Mouse (Mus musculus) CH12.LX (cell line): ENCODE results near the gene Fyb. TPM values are rescaled to one million over a fixed set of nuclear protein-coding genes. Genes with fewer than 3 reads are reported as not detected.

Source experiments
- DNase-seq: peaks from one replicate; pipeline ENCODE4 v3.0.0-alpha.2; 2013; ENCODE audit errors: extremely low read depth
- H3K27ac ChIP-seq: 2 replicates; pipeline ENCODE4 v1.5.1; 2012; ENCODE audit warnings: low read depth, mild to moderate bottlenecking, control low read depth, moderate library complexity; ENCODE audit not compliant: insufficient read depth
- H3K27me3 ChIP-seq: replicated peaks from 2 replicates; pipeline ENCODE3; 2012; ENCODE audit warnings: inconsistent platforms
- H3K36me3 ChIP-seq, 2 experiments: replicated peaks in 1 of 2; 2 replicates each; pipeline versions ENCODE3 to v1.6.1; 2012; ENCODE audit warnings: inconsistent platforms in 1 of 2, low read length in 1 of 2, mild to moderate bottlenecking in 1 of 2, mixed read lengths in 1 of 2, moderate library complexity in 1 of 2; ENCODE audit not compliant: control insufficient read depth in 1 of 2, insufficient read depth in 1 of 2
- H3K4me1 ChIP-seq, 2 experiments: 2 replicates each; pipeline ENCODE4 v1.6.1; 2012; ENCODE audit warnings: inconsistent platforms in 1 of 2, moderate library complexity in 1 of 2; ENCODE audit not compliant: insufficient read depth in 2 of 2, control insufficient read depth in 1 of 2
- H3K4me2 ChIP-seq: 2 replicates; pipeline ENCODE4 v1.6.1; 2012; ENCODE audit warnings: low read depth, mild to moderate bottlenecking, control low read depth; ENCODE audit not compliant: poor library complexity, insufficient read depth, severe bottlenecking
- H3K4me3 ChIP-seq, 3 experiments: fragments of 150-350 bp in 1 of 3; sonication (generic) in 1 of 3; replicated peaks in 1 of 3; 2 replicates each; pipeline versions ENCODE3 to v1.5.1; 2011 to 2012; ENCODE audit warnings: low read depth in 2 of 3, low read length in 2 of 3, mild to moderate bottlenecking in 2 of 3, moderate library complexity in 2 of 3, control low read depth in 1 of 3, improper control_type of control experiment in 1 of 3, inconsistent platforms in 1 of 3, mixed read lengths in 1 of 3; ENCODE audit not compliant: poor library complexity in 1 of 3
- H3K79me2 ChIP-seq: replicated peaks from 2 replicates; pipeline ENCODE4 v1.6.1; 2012; ENCODE audit warnings: mild to moderate bottlenecking, moderate library complexity; ENCODE audit not compliant: control insufficient read depth, poor library complexity, insufficient read depth, severe bottlenecking; ENCODE audit errors: extremely low read depth
- H3K9ac ChIP-seq: 2 replicates; pipeline ENCODE4 v1.6.1; 2012; ENCODE audit warnings: low read depth, mild to moderate bottlenecking, control low read depth, moderate library complexity; ENCODE audit not compliant: insufficient read depth
- H3K9me3 ChIP-seq: replicated peaks from 2 replicates; pipeline ENCODE3; 2012; ENCODE audit warnings: low read length, inconsistent platforms, mixed read lengths
- CHD1 ChIP-seq: IDR thresholded peaks from 2 replicates; pipeline ENCODE4 v1.6.1; 2012; ENCODE audit warnings: low read depth, low read length, improper control_type of control experiment, inconsistent platforms
- CHD2 ChIP-seq: IDR thresholded peaks from 2 replicates; pipeline ENCODE4 v1.6.1; 2011; ENCODE audit warnings: low read length, improper control_type of control experiment
- CTCF ChIP-seq, 2 experiments: IDR thresholded peaks in 1 of 2; conservative IDR thresholded peaks in 1 of 2; 2 replicates each; pipeline ENCODE4 v1.5.1; 2011 to 2012; ENCODE audit warnings: low read depth in 2 of 2, low read length in 2 of 2, improper control_type of control experiment in 1 of 2, inconsistent platforms in 1 of 2, mild to moderate bottlenecking in 1 of 2, moderate library complexity in 1 of 2
- E2F4 ChIP-seq: IDR thresholded peaks from 2 replicates; pipeline ENCODE4 v1.6.1; 2011; ENCODE audit warnings: low read depth, low read length, improper control_type of control experiment; ENCODE audit not compliant: insufficient replicate concordance
- ELF1 ChIP-seq: IDR thresholded peaks from 2 replicates; pipeline ENCODE4 v1.6.1; 2014; ENCODE audit warnings: low read depth, mild to moderate bottlenecking, inconsistent platforms, low read length, improper control_type of control experiment
- EP300 ChIP-seq: IDR thresholded peaks from 2 replicates; pipeline ENCODE4 v1.6.1; 2011; ENCODE audit warnings: low read length, improper control_type of control experiment
- GABPA ChIP-seq: IDR thresholded peaks from 2 replicates; pipeline ENCODE4 v1.6.1; 2012; ENCODE audit warnings: low read depth, low read length, improper control_type of control experiment, inconsistent platforms; ENCODE audit not compliant: insufficient replicate concordance
- HCFC1 ChIP-seq: IDR thresholded peaks from 2 replicates; pipeline ENCODE4 v1.6.1; 2012; ENCODE audit warnings: low read depth, mild to moderate bottlenecking, inconsistent platforms, low read length, improper control_type of control experiment
- IRF4 ChIP-seq: IDR thresholded peaks from 2 replicates; pipeline ENCODE4 v1.6.1; 2014; ENCODE audit warnings: low read depth, mild to moderate bottlenecking, inconsistent platforms, low read length, improper control_type of control experiment
- JUN ChIP-seq: IDR thresholded peaks from 2 replicates; pipeline ENCODE4 v1.6.1; 2011; ENCODE audit warnings: low read depth, mild to moderate bottlenecking, low read length, improper control_type of control experiment, moderate library complexity; ENCODE audit not compliant: insufficient read depth
- JUND ChIP-seq: conservative IDR thresholded peaks from 2 replicates; pipeline ENCODE4 v1.6.1; 2011; ENCODE audit warnings: low read depth, low read length, improper control_type of control experiment
- KAT2A ChIP-seq: IDR thresholded peaks from 2 replicates; pipeline ENCODE4 v1.6.1; 2012; ENCODE audit warnings: low read length, improper control_type of control experiment, inconsistent platforms; ENCODE audit not compliant: insufficient replicate concordance
- MAZ ChIP-seq: IDR thresholded peaks from 2 replicates; pipeline ENCODE4 v1.6.1; 2012; ENCODE audit warnings: low read depth, mild to moderate bottlenecking, inconsistent platforms, low read length, improper control_type of control experiment, moderate library complexity
- MEF2A ChIP-seq: IDR thresholded peaks from 2 replicates; pipeline ENCODE4 v1.6.1; 2014; ENCODE audit warnings: low read depth, mild to moderate bottlenecking, inconsistent platforms, low read length, improper control_type of control experiment, borderline replicate concordance
- MXI1 ChIP-seq: IDR thresholded peaks from 2 replicates; pipeline ENCODE4 v1.6.1; 2011; ENCODE audit warnings: mild to moderate bottlenecking, low read depth, low read length, improper control_type of control experiment
- MYC ChIP-seq: IDR thresholded peaks from 2 replicates; pipeline ENCODE4 v1.6.1; 2011; ENCODE audit warnings: low read depth, mild to moderate bottlenecking, improper control_type of control experiment, low read length
- PAX5 ChIP-seq: IDR thresholded peaks from 2 replicates; pipeline ENCODE4 v1.6.1; 2012; ENCODE audit warnings: low read length, inconsistent platforms, mixed read lengths
- RCOR1 ChIP-seq: conservative IDR thresholded peaks from 2 replicates; pipeline ENCODE4 v1.6.1; 2012; ENCODE audit warnings: low read depth, mild to moderate bottlenecking, inconsistent platforms, low read length, improper control_type of control experiment
- SIN3A ChIP-seq: IDR thresholded peaks from 2 replicates; pipeline ENCODE4 v1.6.1; 2012; ENCODE audit warnings: low read length, improper control_type of control experiment, inconsistent platforms
- TCF12 ChIP-seq: IDR thresholded peaks from 2 replicates; pipeline ENCODE4 v1.6.1; 2014; ENCODE audit warnings: low read depth, mild to moderate bottlenecking, inconsistent platforms, low read length, improper control_type of control experiment
- USF1 ChIP-seq: IDR thresholded peaks from 2 replicates; pipeline ENCODE4 v1.6.1; 2014; ENCODE audit warnings: low read depth, mild to moderate bottlenecking, inconsistent platforms, low read length, improper control_type of control experiment
- ZC3H11A ChIP-seq: IDR thresholded peaks from 2 replicates; pipeline ENCODE4 v1.6.1; 2012; ENCODE audit warnings: low read depth, mild to moderate bottlenecking, inconsistent platforms, low read length, improper control_type of control experiment
- ZNF384 ChIP-seq: IDR thresholded peaks from 2 replicates; pipeline ENCODE4 v1.6.1; 2012; ENCODE audit warnings: low read depth, low read length, improper control_type of control experiment, inconsistent platforms
- dilution Hi-C: fragments of 300-500 bp; cut with MboI; formaldehyde crosslinking; loops from 2 replicates; pipeline ENCODE4 v1.14.3; 2020; ENCODE audit warnings: low sequenced_read_pairs; ENCODE audit not compliant: extremely low pct_unique_long_range_greater_than_20kb, extremely low pct_ligation_motif_present
- in situ Hi-C: fragments of 300-500 bp; cut with MboI; formaldehyde crosslinking; loops from 3 replicates; pipeline ENCODE4 v1.14.3; 2019; ENCODE audit warnings: low sequenced_read_pairs, low pct_ligation_motif_present, low pct_unique_long_range_greater_than_20kb, mixed read lengths
- polyA plus RNA-seq: library from polyadenylated mRNA; unstranded; fragments of >175 nt; gene quantifications from 2 replicates; pipeline ENCODE4 v1.2.1, GENCODE M21; 2012; ENCODE audit warnings: low read depth; ENCODE audit not compliant: insufficient read length
- total RNA-seq, 2 experiments: library from RNA; depleted of rRNA; stranded (reverse); fragments of 300-350 nt in 1 of 2; fragments of >200 nt in 1 of 2; gene quantifications; 2 replicates each; pipeline ENCODE4 v1.2.3; 2012 to 2014

Gene Fyb
- total and polyA plus RNA-seq, 3 experiments, result 17.6 to 60.1 (median 32.2) TPM

- H3K9ac ChIP-seq, result no peak overlapping the region
- peaks cover 5 to 14% of the 10 kb centered on the region in 2 experiments; a peak in 3 of 4 replicates for H3K4me1 ChIP-seq
- H3K4me2 ChIP-seq, result no peak overlapping the region
- no peaks in the 10 kb centered on the region for H3K9me3 ChIP-seq
- in situ Hi-C loops, result no loop called here
- no peak for DNase-seq
- no peaks in the 10 kb centered on the region for H3K27me3 ChIP-seq
- H3K4me3 ChIP-seq, result no peak overlapping the region
- TF ChIP-seq EP300, result no peak
- no peak for TF ChIP-seq MYC
- TF ChIP-seq KAT2A, result no peak
- no peak for TF ChIP-seq ZNF384
- TF ChIP-seq MXI1, result no peak
- TF ChIP-seq GABPA, result no peak
- TF ChIP-seq TCF12, result no peak
- no peak for TF ChIP-seq SIN3A
- no peak for TF ChIP-seq JUND
- dilution Hi-C loops, result no loop called here
- H3K79me2 ChIP-seq, result no peaks in the 10 kb centered on the region
- H3K36me3 ChIP-seq, result no peaks in the 10 kb centered on the region
- H3K27ac ChIP-seq, result no peak overlapping the region
These were observed 106.5 kb downstream of the Fyb start for GRCm38 (mm10) chr15:6629174-6629573.

- Histone ChIP-seq H3K36me3 (no peaks in the 10 kb centered on the region), H3K4me2 (no peak overlapping the region), H3K9me3 (no peaks in the 10 kb centered on the region), H3K27me3 (no peaks in the 10 kb centered on the region), H3K4me3 (no peak overlapping the region), H3K4me1 (peaks cover 0 to 2% of the 10 kb centered on the region in 2 experiments; a peak in 1 of 4 replicates), H3K27ac (no peak overlapping the region), H3K9ac (no peak overlapping the region), H3K79me2 (no peaks in the 10 kb centered on the region)
- no peak for DNase-seq
- in situ Hi-C loops, result no loop called here
- no peak for TF ChIP-seq KAT2A
- TF ChIP-seq E2F4, result no peak
- TF ChIP-seq SIN3A, result no peak
- TF ChIP-seq MXI1, result no peak
- no peak for TF ChIP-seq CHD1
- TF ChIP-seq IRF4, result no peak
- TF ChIP-seq JUN, result no peak
- TF ChIP-seq CTCF (conservative IDR thresholded peaks at IDR 0.05 in 1 of 2, IDR thresholded peaks at IDR 0.05 in 1 of 2; ENCODE audit: low read depth in 2 of 2, low read length in 2 of 2), result no peak
- TF ChIP-seq PAX5, result no peak
- dilution Hi-C loops, result no loop called here
These were observed 112.8 kb downstream of the Fyb start for GRCm38 (mm10) chr15:6635405-6635804.

- Histone ChIP-seq H3K27me3 (no peaks in the 10 kb centered on the region), H3K4me1 (no peaks in the 10 kb centered on the region), H3K4me2 (peak overlapping the region; percentile 13; the same call in 1 of the 2 replicates), H3K9ac (no peak overlapping the region), H3K27ac (no peak overlapping the region), H3K79me2 (no peaks in the 10 kb centered on the region), H3K9me3 (no peaks in the 10 kb centered on the region), H3K4me3 (no peak overlapping the region), H3K36me3 (no peaks in the 10 kb centered on the region)
- in situ Hi-C loops, result no loop called here
- TF ChIP-seq ZC3H11A (no peak), JUND (no peak), MEF2A (no peak), RCOR1 (no peak), USF1 (no peak), SIN3A (no peak), ELF1 (no peak), PAX5 (no peak), HCFC1 (no peak), KAT2A (no peak), MAZ (no peak), CHD2 (no peak), CHD1 (no peak), EP300 (no peak), MYC (no peak)
- no peak for DNase-seq
- dilution Hi-C loops, result no loop called here
These were observed 119.6 kb downstream of the Fyb start for GRCm38 (mm10) chr15:6642223-6642622.
